26 mouse cellular contexts compared by ENCODE assay signal in genomic region chr1:21305443-21305842, GRCm38 (mm10). TPM values are rescaled to one million over a fixed set of nuclear protein-coding genes. Genes with fewer than 3 reads are reported as not detected.
A peak's percentile ranks its signal among the peaks of the same experiment; 100 is the strongest.
DNase-seq lines count a peak whose midpoint lies in the region; ATAC-seq and TF ChIP-seq lines count a peak whose summit lies in the region.
"Had no signal": no experiment of that assay in that cellular context is flagged by ENCODE, and none has a peak within 500 bp of the region (broad histone marks: within the 10 kb centered on the region; RNA-seq: fewer than 3 reads in every experiment).

No protein-coding gene starts in this region.

- H3K4me1 ChIP-seq in lung, adult 2 months (ENCODE audit: control insufficient read depth, insufficient read depth, low read length), result no peaks in the 10 kb centered on the region; the same call in 1 of the 2 replicates
- H3K4me1 ChIP-seq: embryonic facial prominence, embryonic 13.5 days; forebrain, embryonic 15.5 days; hindbrain, embryonic 12.5 days; midbrain, embryonic 12.5 days; neural tube, embryonic 12.5 days had no signal

- DNase-seq in frontal cortex, postnatal 10 days (ENCODE audit: low spot score in 2 of 2), result no peak
- DNase-seq in kidney, adult 9 months, result peak; percentile 85
- DNase-seq in kidney, postnatal 4 days, result no peak
- peak; percentile 50 for DNase-seq in lung, postnatal 25 days (ENCODE audit: low spot score)
- DNase-seq in lung, adult 2 months, result no peak
- peak; percentile 7 for DNase-seq in testis, postnatal 14 days (ENCODE audit: low spot score)
- DNase-seq: adrenal gland, postnatal 14 days; cerebellum, adult 11 months; cerebellum, postnatal 10 days; kidney, adult 18-20 months; kidney, postnatal 25 days; liver; lung, embryonic 14.5 days; spleen, adult 18-20 months had no signal

- 69% methylated on average over 3 of the region's 3 CpGs for WGBS in lung, adult 2 months

- TF ChIP-seq POLR2A in lung, adult 2 months (IDR thresholded peaks at IDR 0.05; ENCODE audit: borderline replicate concordance, extremely low read depth, low read depth, low read length), result no peak

- no peak for TF ChIP-seq CTCF in lung, adult 2 months (IDR thresholded peaks at IDR 0.05; ENCODE audit: insufficient read depth, low read length)

- peak; percentile 74 for ATAC-seq in frontal cortex, adult (ENCODE audit: low TSS enrichment)
- ATAC-seq in granulocyte monocyte progenitor cell, adult 5-6 weeks (replicated peaks; ENCODE audit: poor library complexity, severe bottlenecking), result no peak
- ATAC-seq: forebrain, embryonic 15.5 days; Patski had no signal

- no peak overlapping the region for H3K4me3 ChIP-seq in lung, adult 2 months (replicated peaks; ENCODE audit: extremely low read depth, low read depth, low read length)
- H3K4me3 ChIP-seq: embryonic facial prominence, embryonic 13.5 days; forebrain, embryonic 15.5 days; hindbrain, embryonic 12.5 days; midbrain, embryonic 12.5 days; neural tube, embryonic 12.5 days had no signal

RNA-seq across cellular contexts. Expression of gene Khdc1a, which starts 44.0 kb away (rescaled TPM):
- 0.06 TPM in 1 of 2 replicates, not detected in the other for polyA plus RNA-seq in lung, adult 2 months (2012; rRNA removed)
- total RNA-seq in granulocyte monocyte progenitor cell, adult 5-6 weeks (2014; fragmentation: Nextera tagmentation), result not detected in 2 replicates
- total RNA-seq in granulocyte monocyte progenitor cell, adult 5-6 weeks (2017), result not detected in 2 replicates
- total RNA-seq: adrenal gland, postnatal 14 days; layer of hippocampus, postnatal 14 days; left cerebral cortex, postnatal 36 days; megakaryocyte progenitor cell, adult 5-6 weeks had no signal
- polyA plus RNA-seq: embryonic facial prominence, embryonic 13.5 days; forebrain, embryonic 15.5 days; heart, postnatal 0 days; hindbrain, embryonic 12.5 days; lung, embryonic 14.5 days; midbrain, embryonic 12.5 days; neural tube, embryonic 12.5 days; Patski had no signal

Comparison
In these comparisons a context has a peak if more than half of its experiments do, and no peak if none do; other contexts are left out.
1. DNase-seq: peak in kidney, adult 9 months (single experiment), lung, postnatal 25 days (single experiment) and testis, postnatal 14 days (single experiment); none in frontal cortex, postnatal 10 days (0 of 2), kidney, postnatal 4 days (0 of 2) and lung, adult 2 months (single experiment).